Mouse (Mus musculus): ENCODE results near the gene Dcxr. TPM values are rescaled to one million over a fixed set of nuclear protein-coding genes. Genes with fewer than 3 reads are reported as not detected.
"Not testable (repeated sequence)": the region's sequence is repeated elsewhere in the genome, so short reads cannot be mapped to it uniquely, and the experiment has no call there.

Dcxr gene
- polyA plus RNA-seq, 2 experiments from 2014 or later, result 17.0 to 20.9 TPM

DNA sequence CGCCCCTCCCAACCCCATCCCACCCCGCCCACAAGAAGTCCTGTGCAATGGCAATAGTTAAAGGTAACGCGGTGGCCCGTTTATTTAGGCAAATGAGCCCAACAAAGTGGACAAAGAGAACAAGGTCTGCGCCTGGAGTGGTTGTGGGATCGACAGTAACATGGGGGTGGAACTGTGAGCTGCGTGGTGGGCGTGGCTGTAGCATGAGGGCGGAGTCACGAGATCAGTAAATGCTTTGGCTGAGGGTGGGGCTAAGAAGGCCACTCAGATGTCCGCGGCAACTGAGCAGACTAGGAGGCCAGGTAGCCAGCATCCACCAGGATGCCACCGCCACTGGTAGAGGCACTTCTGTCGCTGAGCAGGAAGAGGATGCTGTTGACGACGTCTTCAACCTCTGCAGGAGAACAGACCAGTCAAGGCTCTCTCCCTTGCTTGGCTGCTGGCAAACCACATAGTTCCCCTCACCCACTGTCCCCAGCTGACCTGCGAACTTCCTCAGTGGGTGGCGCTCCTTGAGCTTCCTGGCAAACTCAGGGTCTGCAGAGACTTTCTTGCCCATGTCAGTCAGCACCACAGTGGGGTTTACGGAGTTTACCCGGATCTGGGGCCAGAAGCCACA is 2.5 kb upstream of the Dcxr start:
- ATAC-seq, result not testable (repeated sequence)

DNA sequence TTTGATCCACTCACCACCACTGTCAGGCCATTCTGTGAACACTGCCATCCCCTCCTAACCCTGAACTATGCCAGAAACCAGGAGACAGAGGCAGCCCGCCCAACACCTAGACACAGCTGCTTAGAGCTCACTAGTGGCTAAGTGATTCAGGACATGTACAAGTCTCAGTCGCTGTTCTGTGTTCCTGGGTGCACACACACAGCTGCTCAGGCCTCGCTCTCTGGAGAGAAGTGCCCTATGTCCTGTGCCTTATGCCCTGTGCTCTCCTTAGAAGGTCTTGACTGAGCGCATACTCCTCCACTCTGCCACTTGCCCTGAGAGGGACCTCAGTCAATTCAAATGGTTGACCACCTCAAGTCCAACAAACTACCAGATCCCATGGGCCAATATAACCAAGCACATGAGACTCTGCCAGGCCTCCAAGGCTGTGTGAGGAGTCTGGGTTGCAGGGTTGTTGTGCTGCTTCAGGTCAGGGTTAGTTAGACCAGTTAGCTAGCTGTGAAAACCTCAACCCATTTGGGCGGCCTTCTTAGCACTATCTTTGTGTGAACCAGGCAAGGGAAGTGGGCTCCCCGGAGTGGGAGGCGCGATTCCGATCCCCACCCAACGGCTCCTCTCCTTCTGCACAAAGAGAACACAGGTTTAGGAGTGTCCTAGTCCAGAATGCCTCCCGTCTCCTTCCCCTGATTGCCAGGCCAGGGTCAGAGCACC is 1.6 kb upstream of the Dcxr start:
- ATAC-seq, result no peak

DNA sequence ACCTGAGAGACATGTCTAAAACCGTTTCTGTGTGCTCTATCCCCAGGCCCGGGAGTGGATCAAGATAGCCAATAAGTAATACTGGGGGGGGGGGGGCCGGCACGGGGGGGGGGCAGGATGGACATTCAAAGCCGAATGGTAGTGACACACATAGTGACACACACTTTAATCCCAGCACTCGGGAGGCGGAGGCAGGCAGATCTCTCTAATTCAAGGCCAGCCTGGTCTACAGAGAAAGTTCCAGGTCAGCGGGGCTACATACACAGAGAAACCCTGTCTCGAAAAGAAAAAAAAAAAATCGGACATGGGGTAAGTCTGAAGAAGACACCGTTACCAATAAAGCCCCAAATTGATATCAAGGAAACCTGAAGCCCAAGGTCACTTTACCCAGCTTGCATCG is 483 bp upstream of the Dcxr start:
- no peak for ATAC-seq

DNA sequence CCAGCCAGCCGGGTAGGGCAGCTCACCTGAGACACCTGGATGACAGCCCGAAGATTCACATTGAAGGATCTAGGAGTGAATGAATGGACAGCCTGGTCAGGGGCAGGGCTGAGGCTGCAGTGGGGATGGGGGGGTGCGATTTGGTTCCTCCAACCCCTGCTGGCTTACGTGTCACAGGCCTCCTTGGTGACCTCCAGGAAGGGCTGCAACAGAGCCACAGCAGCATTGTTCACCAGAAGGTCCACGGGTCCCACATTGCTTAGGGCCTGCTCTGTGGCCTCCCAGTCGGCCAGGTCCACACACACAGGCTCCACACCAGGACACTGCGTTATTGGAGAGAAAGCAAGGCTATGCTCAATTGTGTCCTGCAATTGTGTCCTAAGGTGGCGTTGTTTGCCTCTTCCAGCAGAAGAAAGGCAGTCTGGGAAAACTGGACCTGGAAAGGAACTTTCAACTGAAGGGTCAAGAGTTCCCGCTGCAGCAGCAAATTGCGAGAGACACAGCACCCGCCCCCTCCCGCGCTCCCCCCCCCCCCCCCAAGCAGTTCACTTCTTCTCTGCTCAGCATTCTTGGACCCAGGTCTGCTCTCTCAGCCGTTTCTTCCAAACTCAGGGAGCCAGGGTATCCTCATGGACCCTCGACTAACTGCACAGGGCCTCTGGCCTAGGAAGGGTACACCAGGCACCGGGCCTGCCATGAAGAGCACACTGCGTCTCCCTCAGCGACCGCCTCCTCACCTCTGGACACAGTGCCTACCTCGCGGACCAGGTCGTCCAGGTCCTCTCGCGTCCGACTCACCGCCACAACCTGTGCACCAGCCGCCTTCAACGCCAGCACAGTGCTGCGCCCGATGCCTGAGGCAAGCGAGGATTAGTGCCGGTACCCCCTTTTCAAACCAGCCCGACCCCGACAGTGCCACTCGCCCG is 575 bp downstream of the Dcxr start:
- peak; percentile 20 for ATAC-seq

DNA sequence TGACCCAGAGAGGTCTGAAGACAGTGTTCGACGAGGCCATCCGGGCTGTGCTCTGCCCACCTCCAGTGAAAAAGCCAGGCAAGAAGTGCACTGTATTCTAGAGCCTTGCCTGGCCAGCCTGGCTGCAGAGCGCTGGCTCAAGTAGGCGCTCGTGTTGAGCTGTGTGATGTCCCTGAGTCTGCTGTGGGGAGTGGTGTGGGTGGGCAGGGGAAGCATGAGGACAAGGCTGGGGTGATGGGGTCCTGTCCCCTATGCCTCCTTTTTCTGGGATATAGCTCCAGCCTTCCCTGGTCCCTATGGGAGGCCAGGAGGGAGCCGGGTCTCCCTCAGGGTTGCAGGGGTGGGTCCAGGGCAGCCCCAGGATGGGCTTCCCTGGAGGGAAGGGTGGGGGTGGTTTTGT is 3.6 kb downstream of the Dcxr start:
- ATAC-seq, result no peak

DNA sequence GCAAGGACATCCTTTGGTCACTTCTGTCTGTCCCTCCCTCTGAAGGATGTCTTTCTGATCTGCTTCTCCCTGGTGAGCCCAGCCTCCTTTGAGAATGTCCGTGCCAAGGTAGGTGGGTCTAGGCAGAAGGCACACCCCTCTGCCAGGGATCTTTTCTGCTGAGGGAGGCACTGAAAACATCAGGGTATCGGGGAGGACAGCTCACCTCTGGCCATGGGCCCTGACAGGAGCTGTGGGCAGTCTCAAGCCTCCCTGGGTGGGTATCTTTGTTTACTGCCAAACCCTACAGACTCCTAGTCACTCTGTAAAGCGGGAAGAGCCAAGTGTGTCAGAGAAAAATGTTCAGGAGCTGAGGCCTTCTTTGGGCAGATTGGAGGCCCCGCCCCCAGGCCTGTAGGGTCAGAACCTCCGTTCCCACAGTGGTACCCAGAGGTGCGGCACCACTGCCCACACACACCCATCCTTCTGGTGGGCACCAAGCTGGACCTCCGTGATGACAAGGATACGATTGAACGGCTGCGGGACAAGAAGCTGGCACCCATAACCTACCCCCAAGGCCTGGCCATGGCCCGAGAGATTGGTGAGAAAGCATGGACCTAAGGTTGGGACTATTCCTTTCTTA is 4.2 kb downstream of the Dcxr start:
- no peak for ATAC-seq

DNA sequence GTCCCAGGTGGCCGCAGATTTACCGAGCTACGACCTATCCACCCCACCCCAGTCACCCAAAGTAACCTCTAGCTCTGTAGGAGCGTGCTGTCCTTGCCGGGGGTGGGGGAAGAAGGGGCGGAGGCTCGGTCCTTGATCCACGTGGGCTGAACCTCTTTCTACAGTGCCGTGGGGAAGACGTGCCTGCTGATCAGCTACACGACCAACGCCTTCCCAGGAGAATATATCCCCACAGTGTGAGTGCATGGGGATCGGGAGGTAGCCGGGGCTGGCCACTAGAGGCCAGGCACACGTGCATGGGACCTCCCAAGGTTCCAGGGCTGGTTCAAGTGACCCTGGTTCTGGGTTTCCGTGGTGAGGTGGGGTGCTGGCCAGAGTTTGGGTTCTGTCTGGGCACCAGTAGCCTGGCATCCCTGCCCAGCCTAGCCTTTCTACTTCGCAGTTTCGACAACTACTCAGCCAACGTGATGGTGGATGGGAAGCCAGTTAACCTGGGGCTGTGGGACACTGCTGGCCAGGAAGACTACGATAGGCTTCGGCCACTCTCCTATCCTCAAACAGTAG is 4.9 kb downstream of the Dcxr start:
- no peak for ATAC-seq

DNA sequence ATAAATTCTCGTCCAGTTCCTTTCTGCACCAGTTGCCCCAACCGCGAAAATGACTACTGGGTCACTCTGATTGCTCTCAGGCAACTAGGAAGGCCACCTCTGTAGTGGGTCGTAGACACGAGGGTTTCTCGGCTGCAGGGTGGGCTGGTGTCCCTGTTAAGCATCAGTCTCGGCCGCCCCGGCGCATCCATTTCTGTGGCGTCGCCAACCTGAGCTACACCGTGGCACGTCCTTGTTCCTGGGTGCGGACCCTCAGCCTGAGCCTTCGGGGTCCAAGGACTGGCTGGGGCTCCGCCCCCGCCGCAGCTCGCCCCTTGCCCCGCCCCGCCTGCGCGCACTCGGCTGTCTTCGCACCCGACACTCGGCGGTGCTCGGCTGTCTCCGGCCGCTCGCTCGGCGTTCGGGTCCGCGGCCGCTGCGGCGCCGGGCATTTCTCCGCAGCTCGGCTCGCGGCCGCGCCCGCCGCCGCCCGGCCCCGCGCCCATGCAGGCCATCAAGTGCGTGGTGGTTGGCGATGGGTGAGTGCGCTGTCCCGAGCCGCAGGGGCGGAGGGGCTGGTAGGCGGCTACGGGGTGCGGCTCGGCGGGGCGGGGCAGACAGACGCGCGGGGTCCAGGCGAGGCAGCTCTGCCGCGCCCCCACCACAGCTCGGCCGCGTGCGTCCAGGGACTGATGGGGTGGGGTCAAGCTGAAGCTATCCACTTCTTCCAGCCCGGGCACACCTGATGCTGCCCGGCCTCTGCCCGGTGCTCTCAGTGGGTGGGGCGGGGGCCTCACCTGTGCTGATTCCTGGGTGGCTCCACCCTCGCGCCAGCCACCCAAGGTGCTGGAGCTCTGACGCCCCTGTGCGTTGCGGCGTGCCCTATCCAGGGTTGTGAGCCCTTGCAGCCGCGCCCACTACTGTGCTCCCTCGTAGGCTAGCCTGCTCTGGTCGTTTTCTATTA is 5.7 kb downstream of the Dcxr start, which contains the start of gene Rac3:
Gene Rac3, plus strand, starts transcription at position 347 of the 943 bp plus-strand sequence.
- peak; percentile 26 for ATAC-seq

DNA sequence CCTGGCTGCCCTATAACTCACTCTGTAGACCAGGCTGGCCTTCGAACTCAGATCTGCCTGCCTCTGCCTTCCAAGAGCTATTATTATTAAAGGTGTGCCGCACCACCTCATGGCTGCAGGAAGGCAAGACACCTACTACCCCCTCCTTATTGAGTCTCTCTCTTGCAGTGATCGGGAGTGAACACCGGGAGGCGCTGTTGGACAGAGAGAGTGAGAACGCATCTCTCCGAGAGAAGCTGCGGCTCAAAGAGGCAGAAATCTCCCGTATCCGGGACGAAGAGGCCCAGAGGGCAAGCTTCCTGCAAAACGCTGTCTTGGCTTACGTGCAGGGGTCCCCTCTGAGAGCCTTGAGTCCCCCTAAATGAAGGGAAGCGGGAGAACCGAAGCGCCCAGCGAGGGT is 6.6 kb downstream of the Dcxr start:
- ATAC-seq, result peak; percentile 78

DNA sequence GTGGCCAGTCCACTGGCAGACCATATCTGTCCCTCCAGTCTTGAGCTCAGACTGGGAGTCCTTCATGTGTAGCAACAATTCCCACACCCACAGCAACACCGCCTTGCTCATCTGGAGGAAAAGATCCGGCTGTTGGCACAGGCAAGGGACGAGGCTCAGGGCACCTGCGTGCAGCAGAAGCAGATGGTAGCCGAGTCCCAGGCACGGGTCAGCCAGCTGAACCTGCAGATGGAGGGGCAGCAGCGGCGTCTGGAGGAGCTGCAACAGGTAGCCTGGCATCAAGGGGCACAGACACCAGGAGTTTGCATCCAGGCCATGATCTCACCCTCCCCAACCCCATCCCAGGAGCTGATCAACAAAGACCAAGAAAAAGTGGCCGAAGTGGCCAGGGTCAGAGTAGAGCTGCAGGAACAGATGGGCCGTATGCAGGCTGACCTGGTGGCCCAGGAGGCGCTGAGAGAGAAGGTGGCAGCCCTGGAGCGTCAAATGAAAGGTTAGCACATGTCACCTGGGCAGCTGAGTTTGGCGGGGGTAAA is 7.2 kb downstream of the Dcxr start:
- ATAC-seq, result no peak

DNA sequence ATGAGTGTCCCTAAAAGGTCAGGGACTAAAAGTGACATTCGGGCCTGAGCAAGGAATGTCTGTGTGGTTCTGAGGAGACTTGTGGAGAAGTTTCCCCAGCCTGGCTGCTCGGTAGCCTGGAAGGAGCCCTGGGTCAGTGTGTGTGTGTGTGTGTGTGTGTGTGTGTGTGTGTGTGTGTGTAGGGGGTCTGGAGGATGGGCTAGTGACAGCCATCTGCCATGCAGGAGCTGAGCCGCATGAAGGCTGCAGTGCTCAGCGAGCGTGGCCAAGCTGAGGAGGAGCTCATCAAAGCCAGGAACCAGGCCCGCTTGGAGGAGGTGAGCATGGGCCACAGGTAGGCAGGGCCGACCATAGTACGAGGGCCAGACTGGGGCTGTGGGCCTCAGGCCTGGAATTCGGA is 7.8 kb downstream of the Dcxr start:
- no peak for ATAC-seq

DNA sequence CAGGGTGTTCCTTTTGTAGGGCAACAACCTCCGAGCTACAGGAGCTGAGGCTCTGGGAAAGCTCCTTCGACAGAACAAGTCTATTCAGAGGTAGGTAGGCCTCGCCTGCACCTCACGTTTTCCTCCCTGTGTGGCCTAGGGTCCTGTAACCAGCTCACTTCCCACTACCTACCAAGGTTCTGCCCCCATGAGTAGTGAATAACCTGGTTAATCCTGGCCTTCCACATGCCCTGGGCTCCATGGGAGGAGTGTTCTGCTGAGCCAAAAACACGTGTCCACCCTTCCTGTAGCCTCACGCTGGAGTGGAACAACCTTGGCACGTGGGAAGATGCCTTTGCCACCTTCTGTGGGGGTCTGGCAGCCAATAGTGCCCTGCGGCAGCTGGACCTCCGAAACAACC is 11.9 kb downstream of the Dcxr start:
- no peak for ATAC-seq

DNA sequence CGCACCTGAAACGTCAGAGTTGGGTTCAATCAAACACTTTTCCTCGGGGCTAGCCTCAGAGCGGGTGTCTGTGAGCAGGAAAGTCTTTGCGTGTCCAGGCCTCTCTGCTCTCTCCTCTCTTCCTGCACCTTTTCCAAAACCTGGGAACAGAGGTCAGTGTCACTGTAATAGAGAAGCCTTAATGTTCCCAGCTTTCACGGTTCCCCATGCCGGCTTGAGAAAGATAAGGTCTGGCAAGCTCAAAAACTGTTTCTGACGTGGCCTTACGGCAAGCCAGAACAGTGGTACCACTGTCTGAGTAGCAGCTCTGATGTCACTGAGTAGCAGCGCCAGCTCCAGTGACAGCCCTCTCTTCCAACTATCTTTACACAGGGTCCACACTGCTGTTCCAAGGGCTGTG is 12.5 kb downstream of the Dcxr start:
- no peak for ATAC-seq

DNA sequence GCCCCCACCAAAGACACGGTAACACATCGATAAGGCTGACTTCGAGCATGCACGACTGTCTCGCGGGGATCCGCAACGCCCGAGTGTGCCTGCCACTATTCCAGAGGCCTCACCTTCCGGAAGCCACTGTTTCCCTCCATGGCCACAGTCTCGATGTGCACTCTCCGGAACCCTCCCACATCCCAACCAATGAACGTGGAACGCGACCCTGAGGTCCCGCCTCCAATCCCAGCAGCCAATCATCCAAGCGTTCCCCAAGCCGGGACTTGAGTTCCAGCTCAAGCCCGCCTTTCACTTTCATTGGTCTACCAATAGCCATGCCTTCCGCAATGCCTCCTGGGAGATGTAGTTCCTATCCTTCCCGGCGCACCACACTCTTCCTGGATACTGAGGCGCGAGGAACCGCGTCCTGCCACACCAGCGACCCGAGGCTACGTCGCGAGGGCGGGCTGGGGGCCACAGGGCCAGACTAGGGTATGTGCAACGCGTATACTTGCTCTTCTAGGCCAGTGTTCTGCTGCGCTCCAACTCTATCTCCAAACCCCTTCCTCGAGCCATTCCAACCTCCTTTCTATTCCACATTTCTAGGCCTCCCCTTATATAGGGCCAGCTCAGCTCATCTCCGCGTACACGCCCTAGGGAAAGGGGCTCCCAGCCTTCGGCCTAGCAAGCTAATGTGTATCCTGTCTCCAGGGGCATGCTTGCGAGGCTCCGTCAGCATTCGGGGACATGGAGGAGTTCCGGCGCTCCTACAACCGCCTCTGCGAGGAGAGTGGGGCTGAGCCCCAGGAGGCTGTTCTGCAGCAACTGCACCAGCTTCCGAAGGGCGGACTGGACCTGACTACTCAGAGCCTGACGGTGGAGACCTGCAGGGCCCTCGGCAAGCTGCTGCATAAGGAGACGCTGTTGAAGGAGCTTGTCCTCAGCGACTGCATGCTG is 13.2 kb downstream of the Dcxr start, which contains the start of the genes Cenpx and Lrrc45:
Gene Cenpx, minus strand, starts transcription at position 159 of the 939 bp plus-strand sequence.
Gene Lrrc45, plus strand, starts transcription at position 346 of the 939 bp plus-strand sequence.
- ATAC-seq, result peak; percentile 97

DNA sequence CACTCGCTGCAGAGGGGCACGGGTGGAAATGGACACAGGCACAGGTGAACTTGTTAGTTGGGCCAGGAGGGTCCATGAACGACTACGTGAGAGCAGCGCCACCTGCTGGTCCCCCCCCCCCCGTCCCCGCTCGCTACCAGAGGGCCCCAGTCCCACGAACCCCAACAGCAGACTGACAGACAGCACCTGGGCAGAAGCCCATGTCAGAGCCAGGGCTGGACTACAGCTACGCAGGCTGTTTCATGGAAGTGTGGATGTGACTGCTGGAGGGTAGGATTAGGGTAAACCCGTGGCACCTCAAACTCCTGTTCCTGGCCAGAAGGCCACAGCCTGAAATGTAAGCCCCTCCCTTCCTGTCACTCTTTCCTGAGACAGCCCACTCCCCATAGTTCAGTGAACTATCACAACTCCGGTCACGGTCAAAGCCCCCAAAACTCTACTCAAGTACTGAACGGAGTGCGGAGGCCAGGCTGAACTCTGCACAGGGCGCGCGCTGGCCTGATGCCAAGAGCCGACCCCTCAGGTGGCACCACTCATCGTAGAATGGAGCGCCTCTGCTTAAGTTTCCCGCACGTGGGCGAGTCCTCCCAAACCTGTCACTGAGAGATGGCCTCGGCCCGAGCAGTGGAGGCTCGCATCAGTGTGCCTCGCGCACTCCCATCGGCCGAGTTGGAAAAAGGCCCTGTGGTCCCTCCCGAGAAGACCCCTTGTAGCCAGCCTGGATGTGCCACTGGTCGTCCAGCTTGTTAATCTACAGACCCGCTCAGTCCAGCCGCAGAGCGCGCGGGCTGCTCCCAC is 14.1 kb downstream of the Dcxr start:
- peak; percentile 14 for ATAC-seq

DNA sequence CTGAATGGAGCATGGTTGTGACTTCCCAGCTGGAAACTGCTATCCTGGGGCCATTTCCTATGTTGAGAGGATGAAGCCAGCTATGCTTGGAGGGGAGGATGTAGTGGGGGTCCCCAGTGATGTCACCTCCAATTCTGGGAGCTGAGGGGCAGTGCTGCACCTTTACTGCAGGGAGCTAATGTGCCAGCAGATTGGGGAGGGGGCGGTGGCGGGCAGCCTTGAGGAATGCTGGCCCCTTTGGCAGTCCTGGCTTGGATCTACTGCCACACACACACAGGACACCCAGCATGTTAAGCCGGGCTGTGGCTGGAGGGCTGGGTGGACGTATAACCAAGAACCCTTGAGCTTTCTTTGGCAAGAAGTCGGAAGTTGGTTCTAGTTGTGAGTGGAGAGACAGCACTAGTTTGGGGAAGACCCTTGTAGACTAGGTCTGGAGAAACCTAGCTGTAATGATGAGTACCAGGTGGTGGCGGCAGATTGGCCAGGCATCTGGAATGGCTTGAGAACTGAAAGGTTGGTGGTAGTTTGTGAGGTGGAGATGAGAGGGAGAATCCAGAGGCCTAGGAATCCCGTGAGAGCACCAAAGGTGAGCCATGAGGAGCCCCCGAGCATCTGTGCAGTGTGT is 15.0 kb downstream of the Dcxr start:
- no peak for ATAC-seq

DNA sequence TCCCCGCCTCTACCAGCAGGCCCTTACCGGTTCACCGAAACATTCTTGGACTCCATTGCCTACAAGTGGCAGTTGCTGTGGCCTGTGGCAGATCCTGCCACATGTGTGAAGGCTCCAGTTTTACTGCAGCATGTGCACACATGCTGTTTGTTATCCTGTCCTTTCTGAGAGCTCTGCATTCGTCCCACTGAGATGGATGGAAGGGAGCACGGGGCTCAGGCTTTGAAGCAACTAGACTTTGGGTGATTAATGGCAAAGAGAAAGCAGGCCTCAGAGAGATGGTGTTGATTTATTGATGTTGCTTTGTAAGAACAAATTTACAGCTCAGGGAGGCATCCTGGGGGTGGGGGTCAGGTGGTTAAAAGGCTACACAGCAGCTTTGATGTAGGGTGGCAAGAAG is 16.4 kb downstream of the Dcxr start:
- ATAC-seq, result no peak

DNA sequence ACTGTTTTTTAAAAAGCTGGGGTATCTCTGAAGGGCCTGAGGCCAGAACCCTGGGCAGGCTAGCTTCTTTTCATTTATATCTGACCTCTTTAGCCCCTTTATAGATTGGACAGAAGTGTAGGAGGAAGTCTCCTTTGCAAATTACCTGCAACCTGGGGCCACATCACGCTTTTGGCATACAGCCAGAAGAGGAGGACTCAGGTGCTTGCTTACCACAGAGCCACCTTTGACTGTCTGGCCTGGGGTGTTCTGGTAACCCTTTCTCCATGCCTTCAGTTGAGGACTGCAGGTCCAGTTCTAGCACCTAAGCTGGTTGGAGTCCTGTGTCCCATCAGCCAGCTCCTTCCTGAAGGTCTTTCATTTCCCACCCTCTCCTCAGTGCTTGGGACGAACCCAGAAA is 17.5 kb downstream of the Dcxr start:
- no peak for ATAC-seq

All from activated CD4-positive, CD25-positive, alpha-beta regulatory T cell, adult 4 months (primary cell).